Mouse (Mus musculus): ENCODE results near the gene Pgpep1. TPM values are rescaled to one million over a fixed set of nuclear protein-coding genes. Genes with fewer than 3 reads are reported as not detected.

The Pgpep1 gene
- total RNA-seq, 1 experiment from 2014 or later = 86.5 TPM

Other genes starting within 250 kb of the Pgpep1 start
- gene Crtc1, start 220.8 kb downstream of the Pgpep1 start, total RNA-seq (2021) = 19.4 and 20.6 TPM in 2 replicates
- 15.7 and 16.3 TPM in 2 replicates for gene Klhl26, start 183.4 kb downstream of the Pgpep1 start, total RNA-seq (2021)
- gene Tmem59l, start 173.0 kb downstream of the Pgpep1 start, total RNA-seq (2021) = 4.6 and 5.6 TPM in 2 replicates
- gene Crlf1, start 167.2 kb downstream of the Pgpep1 start, total RNA-seq (2021) = not detected in 2 replicates
- 116 and 123 TPM in 2 replicates for gene Rex1bd, start 153.6 kb downstream of the Pgpep1 start, total RNA-seq (2021)
- gene Uba52, start 149.6 kb downstream of the Pgpep1 start, total RNA-seq (2021) = 1,600 and 1,776 TPM in 2 replicates
- gene Fkbp8, start 132.7 kb downstream of the Pgpep1 start, total RNA-seq (2021) = 235 and 252 TPM in 2 replicates
- gene Kxd1, start 132.4 kb downstream of the Pgpep1 start, total RNA-seq (2021) = 78.9 and 83.1 TPM in 2 replicates
- gene Ell, start 120.9 kb downstream of the Pgpep1 start, total RNA-seq (2021) = 22.4 and 22.9 TPM in 2 replicates
- 77.2 and 84.7 TPM in 2 replicates for gene Isyna1, start 66.0 kb downstream of the Pgpep1 start, total RNA-seq (2021)
- 84.4 and 102 TPM in 2 replicates for gene Ssbp4, start 51.5 kb downstream of the Pgpep1 start, total RNA-seq (2021)
- gene Lrrc25, start 44.2 kb downstream of the Pgpep1 start, total RNA-seq (2021) = 1.6 and 2.0 TPM in 2 replicates
- 0.79 and 1.0 TPM in 2 replicates for gene Gdf15, start 27.9 kb downstream of the Pgpep1 start, total RNA-seq (2021)
- 76.0 and 78.6 TPM in 2 replicates for gene Lsm4, start 12.9 kb upstream of the Pgpep1 start, total RNA-seq (2021)
- 165 and 174 TPM in 2 replicates for gene Jund, start 38.6 kb upstream of the Pgpep1 start, total RNA-seq (2021)
- 0.11 and 0.19 TPM in 2 replicates for gene Iqcn, start 43.1 kb upstream of the Pgpep1 start, total RNA-seq (2021)
- gene Gm3336, start 58.2 kb upstream of the Pgpep1 start, total RNA-seq (2021) = 0.70 TPM in 1 of 2 replicates, not detected in the other
- 1.9 TPM in 2 replicates for gene Pde4c, start 63.3 kb upstream of the Pgpep1 start, total RNA-seq (2021)
- gene Rab3a, start 94.3 kb upstream of the Pgpep1 start, total RNA-seq (2021) = 56.2 and 75.1 TPM in 2 replicates
- gene Mpv17l2, start 100.6 kb upstream of the Pgpep1 start, total RNA-seq (2021) = 113 and 123 TPM in 2 replicates
- gene Pik3r2, start 116.3 kb upstream of the Pgpep1 start, total RNA-seq (2021) = 35.4 and 44.0 TPM in 2 replicates
- gene Mast3, start 144.7 kb upstream of the Pgpep1 start, total RNA-seq (2021) = 22.9 and 28.2 TPM in 2 replicates
- gene Il12rb1, start 148.1 kb upstream of the Pgpep1 start, total RNA-seq (2021) = 0.34 TPM in 1 of 2 replicates, not detected in the other
- 12.5 and 15.8 TPM in 2 replicates for gene Arrdc2, start 179.3 kb upstream of the Pgpep1 start, total RNA-seq (2021)
- gene Kcnn1, start 202.9 kb upstream of the Pgpep1 start, total RNA-seq (2021) = 2.9 and 3.8 TPM in 2 replicates
- gene Ccdc124, start 213.5 kb upstream of the Pgpep1 start, total RNA-seq (2021) = 52.2 and 52.9 TPM in 2 replicates
- 0.30 TPM in 1 of 2 replicates, not detected in the other for gene Slc5a5, start 232.4 kb upstream of the Pgpep1 start, total RNA-seq (2021)
- gene Rpl18a, start 237.0 kb upstream of the Pgpep1 start, total RNA-seq (2021) = 1,399 and 1,708 TPM in 2 replicates
- gene Map1s, start 245.5 kb upstream of the Pgpep1 start, total RNA-seq (2021) = 26.2 and 32.1 TPM in 2 replicates